Mouse (Mus musculus) C2C12 (cell line): ENCODE measurements at regions not wholly inside any gene's neighbourhood (a gene's known extent, or its start where the extent isn't known, plus 50 kb on each side); places are given as distances from the start of the nearest gene placed in this dataset.

Experiments
- CEBPB ChIP-seq: IDR thresholded peaks from one replicate; pipeline ENCODE4 v1.6.1; 2011; ENCODE audit warnings: low read depth, mild to moderate bottlenecking, control low read depth, moderate library complexity
- CTCF ChIP-seq: IDR thresholded peaks from one replicate; pipeline ENCODE4 v1.5.1; 2011; ENCODE audit not compliant: control insufficient read depth, insufficient read depth, insufficient read length
- FOSL1 ChIP-seq: IDR thresholded peaks from one replicate; pipeline ENCODE4 v1.8.0; 2011; ENCODE audit warnings: mild to moderate bottlenecking, low read length; ENCODE audit not compliant: poor library complexity, insufficient read depth, severe bottlenecking
- MAX ChIP-seq: IDR thresholded peaks from one replicate; pipeline ENCODE4 v1.6.1; 2011; ENCODE audit warnings: mild to moderate bottlenecking, control low read depth
- MYOD1 ChIP-seq: IDR thresholded peaks from one replicate; pipeline ENCODE4 v1.6.1; 2011; ENCODE audit warnings: low read depth; ENCODE audit not compliant: control insufficient read depth, insufficient read length
- MYOG ChIP-seq: IDR thresholded peaks from one replicate; pipeline ENCODE4 v1.6.1; 2011; ENCODE audit not compliant: control insufficient read depth, insufficient read length; ENCODE audit errors: extremely low read depth
- USF1 ChIP-seq: IDR thresholded peaks from one replicate; pipeline ENCODE4 v1.6.1; 2011; ENCODE audit warnings: low read depth, mild to moderate bottlenecking, control low read depth, moderate library complexity

GRCm38 (mm10) chr3:78948700-78949099 lies 337.6 kb downstream of the Rapgef2 start:
- TF ChIP-seq CTCF (no peak), CEBPB (no peak), MAX (no peak), MYOD1 (no peak), FOSL1 (no peak), MYOG (no peak), USF1 (no peak)
